Mouse (Mus musculus) forebrain, embryonic 16.5 days (tissue): ENCODE measurements at regions not wholly inside any gene's neighbourhood (a gene's known extent, or its start where the extent isn't known, plus 50 kb on each side); places are given as distances from the start of the nearest gene placed in this dataset.
"Not testable (repeated sequence)": the region's sequence is repeated elsewhere in the genome, so short reads cannot be mapped to it uniquely, and the experiment has no call there.

Source experiments
- ATAC-seq: fragments of 200-750 bp; cut with Nextera tagmentation; 2 replicates; pipeline ENCODE4 v1.8.0; 2017; ENCODE audit warnings: mild to moderate bottlenecking, moderate library complexity
- H3K27ac ChIP-seq: fragments of 300-500 bp; sonication (generic); 2 replicates; pipeline ENCODE4 v1.5.1; 2014; ENCODE audit warnings: low read length, control low read depth
- H3K27me3 ChIP-seq: fragments of 300-500 bp; sonication (generic); replicated peaks from 2 replicates; pipeline ENCODE4 v1.6.1; 2014; ENCODE audit warnings: low read length; ENCODE audit not compliant: control insufficient read depth, insufficient read depth
- H3K36me3 ChIP-seq: fragments of 300-500 bp; sonication (generic); 2 replicates; pipeline ENCODE4 v1.6.1; 2014; ENCODE audit not compliant: control insufficient read depth, insufficient read depth
- H3K4me1 ChIP-seq: fragments of 300-500 bp; sonication (generic); replicated peaks from 2 replicates; pipeline ENCODE4 v1.6.1; 2014; ENCODE audit warnings: low read length; ENCODE audit not compliant: control insufficient read depth, insufficient read depth
- H3K4me2 ChIP-seq: fragments of 300-500 bp; sonication (generic); 2 replicates; pipeline ENCODE4 v1.6.1; 2014; ENCODE audit warnings: mild to moderate bottlenecking, low read length, control low read depth
- H3K4me3 ChIP-seq: fragments of 300-500 bp; sonication (generic); replicated peaks from 2 replicates; pipeline ENCODE4 v1.5.1; 2014; ENCODE audit warnings: mild to moderate bottlenecking, low read length, control low read depth
- H3K9ac ChIP-seq: fragments of 300-500 bp; sonication (generic); replicated peaks from 2 replicates; pipeline ENCODE4 v1.6.1; 2014; ENCODE audit warnings: low read depth, low read length, control low read depth
- H3K9me3 ChIP-seq: fragments of 300-500 bp; sonication (generic); 2 replicates; pipeline ENCODE4 v1.6.1; 2016; ENCODE audit warnings: low read length; ENCODE audit not compliant: control insufficient read depth
- WGBS: fragments of 180-500 bp; shearing (Covaris S2); extraction: QIAGEN DNeasy Blood & Tissue Kit; methylation state at CpG from one replicate; pipeline ENCODE4 v1.1.7; 2014; 5-methylcytosine and 5-hydroxymethylcytosine counted together

GRCm38 (mm10) chr1:105463819-105464614 is 107.5 kb upstream of the Rnf152 start:
- no peak overlapping the region for H3K4me3 ChIP-seq
- H3K9me3 ChIP-seq, result no peaks in the 10 kb centered on the region
- no peak for ATAC-seq
- no peak overlapping the region for H3K27ac ChIP-seq
- no peaks in the 10 kb centered on the region for H3K36me3 ChIP-seq
- no peaks in the 10 kb centered on the region for H3K27me3 ChIP-seq
- no peaks in the 10 kb centered on the region for H3K4me1 ChIP-seq
- WGBS, result 76% methylated on average over 2 of the region's 2 CpGs
- H3K9ac ChIP-seq, result no peak overlapping the region
- no peak overlapping the region for H3K4me2 ChIP-seq

DNA sequence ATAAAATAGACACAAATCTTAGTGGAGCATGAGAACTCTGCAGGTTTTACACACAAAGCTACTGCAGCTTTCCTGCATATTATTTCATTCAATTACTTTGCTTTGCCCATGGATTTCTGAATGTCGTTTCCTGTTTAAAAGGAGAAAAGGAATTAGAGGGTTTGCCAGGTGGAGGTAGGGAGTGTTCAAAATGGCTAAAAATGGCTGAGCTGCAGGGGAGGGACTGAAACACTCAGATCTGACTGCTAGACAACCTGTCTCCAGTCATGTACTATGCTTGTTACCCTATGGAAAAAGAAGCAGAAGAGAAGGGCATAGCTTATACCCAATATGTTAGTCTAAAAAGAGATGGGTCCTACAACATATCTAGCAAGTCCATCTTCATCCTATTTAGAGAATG is 106.2 kb upstream of the Rnf152 start:
- no peak for ATAC-seq
- H3K4me1 ChIP-seq, result no peaks in the 10 kb centered on the region
- H3K36me3 ChIP-seq, result no peaks in the 10 kb centered on the region
- H3K9ac ChIP-seq, result no peak overlapping the region
- no peak overlapping the region for H3K4me2 ChIP-seq
- no peak overlapping the region for H3K4me3 ChIP-seq
- no peak overlapping the region for H3K27ac ChIP-seq
- H3K9me3 ChIP-seq, result no peaks in the 10 kb centered on the region
- WGBS, result 87% methylated on average over 1 of the region's 1 CpGs
- no peaks in the 10 kb centered on the region for H3K27me3 ChIP-seq

DNA sequence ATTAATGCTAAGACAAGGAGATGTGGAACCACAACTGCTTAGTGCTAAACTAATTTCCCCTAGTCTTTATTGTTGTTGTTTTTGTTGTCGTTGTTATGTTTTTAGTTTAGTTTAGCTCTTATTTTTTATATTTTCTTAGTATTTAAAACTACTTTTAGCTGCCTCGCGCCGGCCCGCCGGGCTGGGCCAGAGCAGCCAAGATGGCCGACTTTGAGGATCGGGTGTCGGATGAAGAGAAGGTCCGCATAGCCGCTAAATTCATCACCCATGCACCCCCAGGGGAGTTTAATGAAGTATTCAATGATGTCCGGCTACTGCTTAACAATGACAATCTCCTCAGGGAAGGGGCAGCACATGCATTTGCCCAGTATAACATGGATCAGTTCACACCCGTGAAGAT is 99.3 kb upstream of the Rnf152 start:
- not testable (repeated sequence) for H3K27ac ChIP-seq, H3K4me3 ChIP-seq, H3K9ac ChIP-seq, H3K9me3 ChIP-seq, ATAC-seq, H3K4me1 ChIP-seq, H3K36me3 ChIP-seq, H3K27me3 ChIP-seq, H3K4me2 ChIP-seq
- 98% methylated on average over 13 of the region's 13 CpGs for WGBS

DNA sequence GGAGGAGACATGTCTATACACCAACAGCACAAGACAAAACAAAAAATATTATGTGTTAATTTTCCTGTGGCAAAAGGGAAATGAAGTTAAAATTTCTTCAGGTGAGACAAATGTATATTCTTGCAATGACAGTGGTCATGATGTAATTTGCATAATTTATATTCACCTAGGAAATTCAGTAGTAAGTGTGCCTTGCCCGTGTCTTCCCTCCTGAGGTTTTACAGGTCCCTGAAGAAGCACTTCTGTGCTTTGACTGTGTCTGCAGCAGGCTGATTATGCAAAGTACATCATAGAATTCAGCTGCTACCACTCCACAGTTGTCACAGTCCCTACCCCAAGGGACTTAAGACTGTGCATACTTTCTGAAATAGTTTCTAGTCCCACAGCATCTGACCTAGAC is 98.2 kb upstream of the Rnf152 start:
- 78% methylated on average over 1 of the region's 1 CpGs for WGBS
- H3K4me1 ChIP-seq, result no peaks in the 10 kb centered on the region
- H3K9me3 ChIP-seq, result no peaks in the 10 kb centered on the region
- no peak overlapping the region for H3K4me2 ChIP-seq
- no peaks in the 10 kb centered on the region for H3K27me3 ChIP-seq
- no peaks in the 10 kb centered on the region for H3K36me3 ChIP-seq
- no peak overlapping the region for H3K4me3 ChIP-seq
- ATAC-seq, result no peak
- no peak overlapping the region for H3K27ac ChIP-seq
- no peak overlapping the region for H3K9ac ChIP-seq

GRCm38 (mm10) chr1:105446212-105446611 is 89.7 kb upstream of the Rnf152 start:
- Histone ChIP-seq H3K9me3 (no peaks in the 10 kb centered on the region), H3K27ac (no peak overlapping the region), H3K27me3 (no peaks in the 10 kb centered on the region), H3K36me3 (no peaks in the 10 kb centered on the region), H3K9ac (no peak overlapping the region), H3K4me2 (no peak overlapping the region), H3K4me3 (no peak overlapping the region), H3K4me1 (no peaks in the 10 kb centered on the region)
- 81% methylated on average over 1 of the region's 1 CpGs for WGBS
- ATAC-seq, result no peak

GRCm38 (mm10) chr1:105443546-105443945 is 87.0 kb upstream of the Rnf152 start:
- no peak overlapping the region for H3K4me2 ChIP-seq
- WGBS, result 94% methylated on average over 5 of the region's 5 CpGs
- no peaks in the 10 kb centered on the region for H3K9me3 ChIP-seq
- no peaks in the 10 kb centered on the region for H3K4me1 ChIP-seq
- H3K4me3 ChIP-seq, result no peak overlapping the region
- no peak overlapping the region for H3K9ac ChIP-seq
- H3K27ac ChIP-seq, result no peak overlapping the region
- no peak for ATAC-seq
- H3K27me3 ChIP-seq, result no peaks in the 10 kb centered on the region
- H3K36me3 ChIP-seq, result no peaks in the 10 kb centered on the region

GRCm38 (mm10) chr1:105440296-105440695 is 83.8 kb upstream of the Rnf152 start:
- ATAC-seq, result no peak
- 58% methylated on average over 3 of the region's 3 CpGs for WGBS
- H3K9me3 ChIP-seq, result no peaks in the 10 kb centered on the region

GRCm38 (mm10) chr1:105434631-105435403 is 78.3 kb upstream of the Rnf152 start:
- H3K9me3 ChIP-seq, result no peaks in the 10 kb centered on the region
- H3K27ac ChIP-seq, result no peak overlapping the region
- no peak overlapping the region for H3K4me2 ChIP-seq
- WGBS, result 87% methylated on average over 8 of the region's 8 CpGs
- no peak overlapping the region for H3K4me3 ChIP-seq
- no peak for ATAC-seq
- no peaks in the 10 kb centered on the region for H3K36me3 ChIP-seq
- H3K4me1 ChIP-seq, result no peaks in the 10 kb centered on the region
- H3K9ac ChIP-seq, result no peak overlapping the region
- H3K27me3 ChIP-seq, result no peaks in the 10 kb centered on the region

More at GRCm38 (mm10) chr1:105440296-105440695, 83.8 kb upstream of the Rnf152 start:
- no peak overlapping the region for H3K9ac ChIP-seq
- no peak overlapping the region for H3K27ac ChIP-seq
- no peaks in the 10 kb centered on the region for H3K27me3 ChIP-seq
- H3K4me1 ChIP-seq, result no peaks in the 10 kb centered on the region
- H3K4me3 ChIP-seq, result no peak overlapping the region
- H3K36me3 ChIP-seq, result no peaks in the 10 kb centered on the region
- no peak overlapping the region for H3K4me2 ChIP-seq

DNA sequence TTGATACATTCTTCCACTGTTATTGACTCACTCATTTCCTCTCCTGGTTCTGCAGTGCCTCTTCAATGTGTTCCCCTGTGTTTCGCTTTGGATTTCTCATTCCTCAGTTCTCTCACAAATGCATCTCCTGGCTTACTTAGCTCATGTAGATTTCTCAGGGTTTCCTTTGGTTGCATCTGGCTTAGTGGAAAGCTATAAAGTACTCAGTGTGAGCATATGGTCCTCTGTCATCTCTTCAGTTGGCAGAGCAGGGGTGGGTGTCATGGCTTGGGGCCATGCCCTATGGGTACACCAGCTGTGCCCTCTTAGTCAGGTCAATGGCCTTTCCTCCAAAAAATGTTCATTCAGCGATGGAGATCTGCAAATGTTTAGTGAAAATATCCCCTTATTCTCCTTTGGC is 77.4 kb upstream of the Rnf152 start:
- Histone ChIP-seq H3K27ac (no peak overlapping the region), H3K4me1 (no peaks in the 10 kb centered on the region), H3K36me3 (no peaks in the 10 kb centered on the region), H3K4me3 (no peak overlapping the region), H3K9me3 (no peaks in the 10 kb centered on the region), H3K9ac (no peak overlapping the region), H3K27me3 (no peaks in the 10 kb centered on the region), H3K4me2 (no peak overlapping the region)
- ATAC-seq, result no peak
- 81% methylated on average over 2 of the region's 2 CpGs for WGBS
